Mouse (Mus musculus): ENCODE results near the gene Apela.

DNA sequence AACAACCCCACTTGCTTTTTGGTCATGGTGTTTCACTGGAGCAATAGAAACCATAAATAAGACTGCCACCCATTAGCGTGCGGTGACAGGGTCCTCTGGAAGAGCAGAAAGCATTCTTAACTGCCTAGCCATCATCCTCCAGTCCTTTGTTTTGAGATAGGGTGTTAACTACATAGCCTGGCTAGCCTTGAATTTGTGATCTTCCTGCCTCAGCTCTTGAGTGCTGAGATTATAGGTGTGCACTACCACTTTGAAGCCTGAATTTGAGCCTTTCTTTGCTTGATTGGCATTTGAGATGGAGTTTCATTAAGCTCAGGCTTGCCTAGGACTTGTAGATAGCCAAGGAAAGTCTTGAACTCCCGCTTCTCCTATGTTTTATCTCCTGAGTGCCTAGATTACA is 16.4 kb upstream of the Apela start:
- TF ChIP-seq CTCF (IDR thresholded peaks at IDR 0.05; ENCODE audit: borderline replicate concordance, control insufficient read depth, extremely low read depth, insufficient read depth, low read length, poor library complexity), result no peak
- TF ChIP-seq POLR2A (IDR thresholded peaks at IDR 0.05; ENCODE audit: control insufficient read depth, extremely low read depth, insufficient read depth, low read length, poor library complexity), result no peak

All from thymus, adult 2 months (tissue).